Mouse (Mus musculus): ENCODE results near the gene Tctn3. TPM values are rescaled to one million over a fixed set of nuclear protein-coding genes. Genes with fewer than 3 reads are reported as not detected.

Gene Tctn3
- 2.5 and 5.8 TPM in 2 replicates for total RNA-seq (2015)
- total RNA-seq (2017) = 1.6 and 3.2 TPM in 2 replicates

- ATAC-seq (ENCODE audit: poor library complexity, severe bottlenecking) = peak; percentile 100
Measured at GRCm38 (mm10) chr19:40611830-40612506, at the start of gene Tctn3, which contains the start of gene Entpd1. Gene Tctn3 (minus strand): TSS chr19:40612233. Gene Entpd1 (plus strand): TSS chr19:40612366.

DNA sequence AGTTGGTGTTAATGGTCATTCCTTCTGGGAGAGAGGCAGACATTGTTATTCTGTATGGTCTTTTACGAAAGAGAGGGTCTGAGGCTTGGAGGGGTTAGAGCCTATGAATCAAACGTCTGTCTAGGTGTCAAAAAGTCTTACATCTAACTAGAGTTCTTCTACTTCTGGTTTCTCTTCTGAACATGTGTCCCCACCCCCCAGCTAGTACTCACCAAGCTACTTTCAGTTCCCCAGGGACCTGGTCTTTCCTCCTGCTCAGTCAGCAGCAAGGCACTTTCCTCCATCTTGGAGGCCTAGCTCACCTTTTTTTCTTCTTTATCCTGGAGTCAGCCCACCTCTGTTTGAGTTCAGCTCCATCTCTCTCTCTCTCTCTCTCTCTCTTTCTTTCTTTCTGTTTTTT is 49.1 kb upstream of the Tctn3 start:
- ATAC-seq (ENCODE audit: poor library complexity, severe bottlenecking) = peak; percentile 55

DNA sequence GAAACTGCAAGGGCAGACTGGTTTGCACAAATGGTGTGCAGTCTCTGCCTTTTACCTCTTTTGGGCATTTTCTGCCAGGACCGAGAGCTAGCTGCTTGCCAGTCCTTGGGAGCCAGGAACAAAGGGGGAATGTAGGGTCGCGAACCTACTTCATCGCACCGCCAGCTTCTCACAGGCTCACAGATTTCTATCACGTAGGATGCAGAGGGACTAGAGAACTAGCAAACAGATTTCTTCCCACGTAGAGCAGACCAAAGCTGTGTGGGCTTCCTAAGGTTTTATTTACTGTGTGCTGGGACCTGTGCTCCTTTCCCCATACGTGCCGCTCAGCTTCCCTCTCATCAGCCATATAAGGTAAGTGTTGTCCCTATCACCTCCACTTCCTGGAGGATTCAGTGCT is 48.5 kb upstream of the Tctn3 start:
- peak; percentile 11 for ATAC-seq (ENCODE audit: poor library complexity, severe bottlenecking)

- ATAC-seq (ENCODE audit: poor library complexity, severe bottlenecking) = peak; percentile 58
Measured at GRCm38 (mm10) chr19:40659651-40660478, 47.8 kb upstream of the Tctn3 start.

- no peak for ATAC-seq (ENCODE audit: poor library complexity, severe bottlenecking)
Measured at GRCm38 (mm10) chr19:40658935-40659334, 46.9 kb upstream of the Tctn3 start.

GRCm38 (mm10) chr19:40658281-40658680 is 46.2 kb upstream of the Tctn3 start:
- ATAC-seq (ENCODE audit: poor library complexity, severe bottlenecking) = no peak

DNA sequence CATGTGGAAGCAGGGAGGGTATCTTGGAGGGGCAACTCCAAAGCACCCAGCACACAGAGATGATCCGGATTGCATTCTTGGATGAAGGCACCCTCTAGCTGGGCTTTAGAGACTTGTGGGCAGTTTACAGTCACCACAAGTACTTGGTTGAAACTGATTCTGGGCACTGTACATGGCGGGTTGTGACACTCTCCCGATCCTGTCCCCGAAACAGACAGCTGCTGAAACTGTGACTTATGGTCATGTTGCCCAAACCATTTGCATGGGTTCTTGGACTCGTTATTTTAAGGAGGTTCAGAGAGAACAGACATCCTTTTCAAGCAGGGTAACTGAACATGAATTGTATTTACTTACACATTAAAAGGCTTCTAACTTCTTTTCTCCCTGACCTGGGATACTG is 44.2 kb upstream of the Tctn3 start:
- no peak for ATAC-seq (ENCODE audit: poor library complexity, severe bottlenecking)

GRCm38 (mm10) chr19:40650090-40650489 is 38.1 kb upstream of the Tctn3 start:
- ATAC-seq (ENCODE audit: poor library complexity, severe bottlenecking) = peak; percentile 90

DNA sequence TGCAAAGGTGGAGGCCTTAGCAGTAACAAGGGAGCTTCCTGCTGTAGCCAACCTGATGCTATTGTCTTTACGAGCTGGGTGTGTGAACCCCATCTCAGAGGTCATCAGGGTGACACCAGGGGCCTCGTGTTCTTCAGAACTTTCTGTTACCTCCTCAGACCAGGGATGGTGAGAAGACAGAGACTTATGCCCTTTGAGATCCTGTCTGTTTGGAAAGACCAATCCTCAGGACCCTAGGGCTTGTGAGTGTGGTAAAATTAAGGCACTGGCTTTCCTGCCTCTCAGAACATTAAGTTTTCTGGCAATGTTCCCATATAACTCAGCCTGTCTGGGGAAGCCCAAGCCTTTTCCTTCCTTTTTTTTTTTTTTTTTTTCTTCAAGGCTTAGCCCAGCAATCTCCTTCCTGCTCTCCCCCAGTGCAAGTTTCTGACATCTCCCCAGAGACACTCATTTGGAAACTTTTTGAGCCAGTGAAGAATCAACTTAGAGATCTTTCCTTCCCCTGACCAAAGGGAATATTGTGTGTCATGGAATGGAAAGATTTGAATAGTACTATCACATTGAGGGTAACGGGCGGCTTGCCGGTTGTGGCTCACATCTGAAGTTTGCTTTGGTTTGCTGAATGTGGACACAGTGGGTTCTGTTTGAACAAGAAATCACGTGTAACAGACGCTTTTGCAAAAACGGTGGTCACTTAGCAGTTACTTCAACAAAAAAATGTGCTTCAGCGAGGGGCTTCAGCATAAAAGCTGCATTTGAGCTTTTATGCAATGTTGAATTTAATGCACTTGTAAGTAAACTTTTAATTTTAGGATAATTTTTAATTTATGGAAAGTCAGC is 35.5 kb upstream of the Tctn3 start:
- ATAC-seq (ENCODE audit: poor library complexity, severe bottlenecking) = peak; percentile 47

GRCm38 (mm10) chr19:40646379-40646778 is 34.3 kb upstream of the Tctn3 start:
- no peak for ATAC-seq (ENCODE audit: poor library complexity, severe bottlenecking)

DNA sequence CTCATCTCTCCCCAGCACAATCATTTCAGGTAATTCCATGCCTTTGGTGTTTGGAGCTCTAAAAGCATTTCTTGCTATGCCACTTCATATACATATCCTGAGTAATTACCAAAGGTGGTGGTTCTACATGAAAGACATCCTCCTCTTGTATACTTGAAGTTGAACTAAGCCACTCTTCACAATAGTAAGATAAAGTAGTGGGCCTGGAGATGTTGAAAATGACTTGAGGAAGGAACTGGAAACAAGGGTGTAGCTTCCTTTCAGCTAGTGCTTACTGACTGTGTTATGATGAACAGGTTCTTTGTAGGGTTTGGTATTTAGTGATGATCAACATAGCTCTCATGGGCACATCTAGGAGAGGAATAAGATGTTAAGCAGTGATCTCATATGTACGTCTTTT is 31.8 kb upstream of the Tctn3 start:
- no peak for ATAC-seq (ENCODE audit: poor library complexity, severe bottlenecking)

DNA sequence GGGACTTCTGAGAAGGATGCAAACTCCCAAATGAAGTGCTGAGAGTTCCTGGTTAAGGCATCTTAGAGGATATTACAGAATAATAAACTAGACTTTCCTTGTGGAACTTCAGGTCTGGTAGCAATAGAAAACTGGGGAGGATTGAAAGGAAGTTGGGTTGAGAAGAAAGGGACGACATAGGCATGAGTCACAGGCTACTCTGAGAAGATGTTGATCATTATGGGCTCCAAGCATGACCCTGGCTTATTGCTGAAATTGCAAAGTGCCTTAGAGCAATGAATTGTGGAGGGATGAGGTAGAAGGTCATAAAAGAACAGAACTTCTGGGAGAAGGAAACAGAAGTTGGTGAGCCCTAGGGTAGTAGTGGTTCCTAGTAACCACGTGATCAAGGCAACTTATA is 28.8 kb upstream of the Tctn3 start:
- ATAC-seq (ENCODE audit: poor library complexity, severe bottlenecking) = no peak

GRCm38 (mm10) chr19:40639729-40640304 is 27.8 kb upstream of the Tctn3 start:
- peak; percentile 69 for ATAC-seq (ENCODE audit: poor library complexity, severe bottlenecking)

- peak; percentile 53 for ATAC-seq (ENCODE audit: poor library complexity, severe bottlenecking)
Measured at GRCm38 (mm10) chr19:40638582-40638981, 26.5 kb upstream of the Tctn3 start.

DNA sequence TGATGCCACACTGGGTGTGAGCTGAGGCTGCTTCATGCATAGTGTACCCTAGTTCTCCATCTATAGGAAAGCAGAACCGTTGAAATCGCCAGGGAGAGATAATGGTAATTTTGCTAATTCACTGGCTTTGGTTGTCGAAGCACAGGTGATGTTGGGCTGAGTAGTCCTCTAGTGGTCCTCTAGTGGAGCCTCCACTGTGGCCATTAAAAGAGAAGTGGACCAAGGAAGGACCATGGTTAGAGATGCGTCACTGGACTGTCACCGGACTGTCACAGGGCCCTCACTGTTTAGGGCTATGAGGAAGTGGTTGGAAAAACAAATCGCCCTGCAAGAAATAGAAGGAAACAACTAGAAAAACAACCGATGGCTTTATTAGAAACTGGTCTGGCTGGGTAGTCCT is 25.6 kb upstream of the Tctn3 start:
- peak; percentile 82 for ATAC-seq (ENCODE audit: poor library complexity, severe bottlenecking)

- no peak for ATAC-seq (ENCODE audit: poor library complexity, severe bottlenecking)
Measured at GRCm38 (mm10) chr19:40637091-40637490, 25.1 kb upstream of the Tctn3 start.

DNA sequence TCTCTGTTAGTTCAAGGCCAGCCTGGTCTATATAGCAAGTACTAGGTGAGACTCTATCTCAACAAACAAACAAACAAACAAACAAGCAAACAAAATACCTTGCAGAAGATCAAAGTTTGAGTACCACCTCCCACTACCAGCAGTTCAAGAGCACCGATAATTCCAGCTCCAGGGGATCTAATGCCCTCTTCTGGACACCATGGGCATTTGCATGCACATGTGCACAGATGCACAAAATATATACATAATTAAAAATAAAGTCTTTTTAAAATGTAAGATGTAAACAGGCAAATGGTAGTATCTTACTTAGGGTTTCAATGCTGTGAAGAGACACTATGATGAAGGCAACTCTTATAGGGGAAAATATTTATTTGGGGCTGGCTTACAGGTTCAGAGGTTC is 21.1 kb upstream of the Tctn3 start:
- ATAC-seq (ENCODE audit: poor library complexity, severe bottlenecking) = no peak

GRCm38 (mm10) chr19:40632668-40633067 is 20.6 kb upstream of the Tctn3 start:
- no peak for ATAC-seq (ENCODE audit: poor library complexity, severe bottlenecking)

DNA sequence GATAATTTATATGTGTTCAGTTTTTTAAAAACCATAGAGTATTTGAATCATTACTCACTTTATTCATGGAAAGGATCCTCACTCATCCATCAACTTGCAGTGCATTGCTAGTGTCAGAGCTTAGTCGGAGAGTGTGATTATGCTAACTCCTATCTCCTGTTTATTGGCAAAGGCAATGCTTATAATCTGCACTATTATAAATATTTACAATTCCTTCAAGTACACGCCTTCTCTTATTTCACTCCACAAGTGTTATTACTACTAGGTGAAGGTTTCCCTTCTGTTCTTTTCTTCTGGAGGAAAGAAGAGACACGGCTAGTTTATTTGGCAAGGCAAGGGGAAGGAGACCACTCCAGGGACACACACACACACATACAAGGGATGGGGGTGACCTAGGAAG is 20.2 kb upstream of the Tctn3 start:
- ATAC-seq (ENCODE audit: poor library complexity, severe bottlenecking) = no peak

- ATAC-seq (ENCODE audit: poor library complexity, severe bottlenecking) = peak; percentile 87
Measured at GRCm38 (mm10) chr19:40630606-40631005, 18.6 kb upstream of the Tctn3 start.

GRCm38 (mm10) chr19:40630096-40630495 is 18.1 kb upstream of the Tctn3 start:
- ATAC-seq (ENCODE audit: poor library complexity, severe bottlenecking) = peak; percentile 58

All from megakaryocyte, adult 5-6 weeks (primary cell).